Mouse (Mus musculus) gastrocnemius, adult 2 months (tissue): ENCODE measurements around the gene Hscb. TPM values are rescaled to one million over a fixed set of nuclear protein-coding genes. Genes with fewer than 3 reads are reported as not detected.

Experiments used
- DNase-seq: peaks from one replicate; pipeline ENCODE4 v3.0.0; 2022
- H3K27ac ChIP-seq: fragments of 200-600 bp; 2 replicates; pipeline ENCODE4 v1.8.1; 2022; ENCODE audit warnings: mild to moderate bottlenecking
- H3K4me3 ChIP-seq: fragments of 200-600 bp; 2 replicates; pipeline ENCODE4 v1.8.1; 2022; ENCODE audit warnings: mild to moderate bottlenecking, moderate library complexity
- CTCF ChIP-seq: fragments of 200-600 bp; IDR thresholded peaks from 2 replicates; pipeline ENCODE4 v1.8.1; 2022; ENCODE audit warnings: antibody characterized with exemption, mild to moderate bottlenecking, moderate library complexity
- intact Hi-C: fragments of 180-260 bp; cut with DNase I; formaldehyde crosslinking; loops from one replicate; pipeline ENCODE4 v1.15.1; 2025
- total RNA-seq, 2 experiments: library from RNA; stranded (reverse); gene quantifications; 2 replicates each; pipeline ENCODE4 v1.2.3; 2021

The Hscb gene
- total RNA-seq, 2 experiments from 2014 or later: 14.1 to 19.4 TPM

- DNase-seq: no peak
- no peak overlapping the region for H3K4me3 ChIP-seq
- intact Hi-C loops: no loop called here
- no peak for TF ChIP-seq CTCF
- no peak overlapping the region for H3K27ac ChIP-seq
Measured at GRCm38 (mm10) chr5:110824421-110824820, 15.2 kb downstream of the Hscb start.

- DNase-seq: peak; percentile 100
- Histone ChIP-seq H3K27ac (peak within 1 kb of the TSS; percentile 97), H3K4me3 (peak within 1 kb of the TSS; percentile 96)
- TF ChIP-seq CTCF: no peak
- intact Hi-C loops: loop anchor here (5.0 kb wide), 1 partner anchor 37 kb away; the partner anchor contains the start of gene Ep400
Measured at GRCm38 (mm10) chr5:110809667-110810325, 29.8 kb downstream of the Hscb start, which contains the start of gene Ulk1. Gene Ulk1 (minus strand): TSS chr5:110810097.

GRCm38 (mm10) chr5:110808821-110809666, 30.5 kb downstream of the Hscb start:
- Histone ChIP-seq H3K27ac (peak overlapping the region; percentile 97), H3K4me3 (peak overlapping the region; percentile 96)
- intact Hi-C loops: loop anchor here (5.0 kb wide), 1 partner anchor 37 kb away; the partner anchor contains the start of gene Ep400
- DNase-seq: peak; percentile 50
- no peak for TF ChIP-seq CTCF

GRCm38 (mm10) chr5:110808061-110808631, 31.4 kb downstream of the Hscb start:
- peak overlapping the region; percentile 97 for H3K27ac ChIP-seq
- peak overlapping the region; percentile 96 for H3K4me3 ChIP-seq
- no peak for TF ChIP-seq CTCF
- intact Hi-C loops: loop anchor here (5.0 kb wide), 1 partner anchor 36 kb away; the partner anchor contains the start of gene Ep400
- DNase-seq: peak; percentile 94

GRCm38 (mm10) chr5:110807453-110807852, 32.1 kb downstream of the Hscb start:
- no peak for TF ChIP-seq CTCF
- no peak for DNase-seq
- peak overlapping the region; percentile 97 for H3K27ac ChIP-seq
- intact Hi-C loops: loop anchor here (5.0 kb wide), 1 partner anchor 35 kb away; the partner anchor contains the start of gene Ep400
- peak overlapping the region; percentile 96 for H3K4me3 ChIP-seq

- Histone ChIP-seq H3K27ac (peak overlapping the region; percentile 97), H3K4me3 (peak overlapping the region; percentile 96)
- no peak for TF ChIP-seq CTCF
- no peak for DNase-seq
- intact Hi-C loops: loop anchor here (5.0 kb wide), 1 partner anchor 34 kb away; the partner anchor contains the start of gene Ep400
Measured at GRCm38 (mm10) chr5:110806676-110807075, 32.9 kb downstream of the Hscb start.

- DNase-seq: no peak
- Histone ChIP-seq H3K27ac (peak overlapping the region; percentile 97; the same call in 1 of the 2 replicates), H3K4me3 (0 out of 2 replicates have a peak overlapping the region, but pooled peaks have one; percentile 96)
- intact Hi-C loops: loop anchor here (5.0 kb wide), 1 partner anchor 34 kb away; the partner anchor contains the start of gene Ep400
- no peak for TF ChIP-seq CTCF
Measured at GRCm38 (mm10) chr5:110806154-110806553, 33.4 kb downstream of the Hscb start.

GRCm38 (mm10) chr5:110804012-110804743, 35.4 kb downstream of the Hscb start:
- no peak for DNase-seq
- H3K4me3 ChIP-seq: no peak overlapping the region
- intact Hi-C loops: no loop called here
- peak overlapping the region; percentile 7; the same call in 1 of the 2 replicates for H3K27ac ChIP-seq
- TF ChIP-seq CTCF: no peak

- Histone ChIP-seq H3K4me3 (no peak overlapping the region), H3K27ac (peak overlapping the region; percentile 69)
- DNase-seq: no peak
- no peak for TF ChIP-seq CTCF
- intact Hi-C loops: no loop called here
Measured at GRCm38 (mm10) chr5:110802809-110803208, 36.8 kb downstream of the Hscb start.

- DNase-seq: peak; percentile 68
- no peak for TF ChIP-seq CTCF
- H3K27ac ChIP-seq: peak overlapping the region; percentile 69
- peak overlapping the region; percentile 15; the same call in 1 of the 2 replicates for H3K4me3 ChIP-seq
- intact Hi-C loops: no loop called here
Measured at GRCm38 (mm10) chr5:110802186-110802585, 37.4 kb downstream of the Hscb start.

- DNase-seq: no peak
Measured at GRCm38 (mm10) chr5:110801036-110801624, 38.4 kb downstream of the Hscb start.

More at GRCm38 (mm10) chr5:110801036-110801624, 38.4 kb downstream of the Hscb start:
- H3K4me3 ChIP-seq: no peak overlapping the region
- intact Hi-C loops: no loop called here
- H3K27ac ChIP-seq: peak overlapping the region; percentile 69
- no peak for TF ChIP-seq CTCF
